Mouse (Mus musculus): ENCODE results near the gene Nudt9.

Nudt9 gene

DNA sequence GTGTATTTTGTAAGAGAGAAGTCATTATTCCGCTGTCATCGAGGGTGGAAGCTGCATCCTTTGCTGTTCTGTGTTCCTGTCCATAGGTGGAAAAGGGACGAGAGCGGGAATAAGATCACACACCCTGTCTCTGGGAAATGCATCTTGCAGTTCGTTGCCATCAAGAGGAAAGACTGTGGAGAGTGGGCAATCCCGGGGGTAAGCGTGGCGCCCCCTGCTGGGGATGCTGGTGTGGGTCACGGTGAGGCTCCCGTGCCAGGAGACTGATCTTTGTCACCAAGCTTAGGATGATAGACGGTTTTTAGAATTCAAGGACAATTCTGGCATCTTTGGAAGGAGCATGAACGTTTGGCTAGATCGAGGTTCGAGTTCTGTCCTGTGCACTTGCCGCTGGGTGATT lies 11.9 kb downstream of the Nudt9 start:
- TF ChIP-seq GATA4 (IDR thresholded peaks at IDR 0.05; ENCODE audit: insufficient replicate concordance, low read length): no peak

DNA sequence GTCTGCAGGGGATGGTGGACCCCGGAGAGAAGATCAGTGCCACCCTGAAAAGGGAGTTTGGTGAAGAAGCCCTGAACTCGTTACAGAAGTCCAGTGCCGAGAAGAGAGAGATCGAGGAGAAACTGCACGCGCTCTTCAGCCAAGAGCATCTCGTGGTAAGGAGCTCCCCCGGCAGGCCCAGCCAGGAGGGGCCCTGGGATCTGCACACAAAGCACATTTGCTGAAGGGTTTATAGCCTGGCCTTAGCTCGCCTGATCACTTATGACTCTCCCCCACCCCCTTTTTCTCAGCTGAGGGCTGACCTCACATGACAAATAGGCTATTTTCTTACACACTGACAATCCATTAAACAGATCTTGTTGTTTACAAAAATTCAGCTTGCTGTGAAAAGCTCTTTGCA lies 13.5 kb downstream of the Nudt9 start:
- no peak for TF ChIP-seq GATA4 (IDR thresholded peaks at IDR 0.05; ENCODE audit: insufficient replicate concordance, low read length)

DNA sequence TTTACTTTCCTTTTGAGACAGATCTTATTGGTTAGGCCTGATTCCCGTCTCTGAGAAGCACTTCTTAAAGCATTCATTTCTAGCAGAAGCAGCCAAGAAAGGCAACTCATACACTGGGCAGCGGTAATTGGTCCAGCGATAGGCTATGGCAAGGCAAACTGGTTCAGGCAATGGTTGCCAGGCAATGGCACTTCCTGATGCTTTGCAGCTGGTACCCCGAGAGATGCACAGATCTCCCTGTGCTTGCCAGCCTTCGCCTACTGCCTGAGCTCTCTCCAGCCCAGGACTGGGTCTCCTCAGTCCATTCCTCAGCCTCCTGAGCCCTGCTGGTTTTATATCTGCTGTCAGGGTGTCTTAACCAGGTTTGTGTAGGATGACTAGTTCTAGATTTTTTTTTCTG lies 14.3 kb downstream of the Nudt9 start:
- no peak for TF ChIP-seq GATA4 (IDR thresholded peaks at IDR 0.05; ENCODE audit: insufficient replicate concordance, low read length)

DNA sequence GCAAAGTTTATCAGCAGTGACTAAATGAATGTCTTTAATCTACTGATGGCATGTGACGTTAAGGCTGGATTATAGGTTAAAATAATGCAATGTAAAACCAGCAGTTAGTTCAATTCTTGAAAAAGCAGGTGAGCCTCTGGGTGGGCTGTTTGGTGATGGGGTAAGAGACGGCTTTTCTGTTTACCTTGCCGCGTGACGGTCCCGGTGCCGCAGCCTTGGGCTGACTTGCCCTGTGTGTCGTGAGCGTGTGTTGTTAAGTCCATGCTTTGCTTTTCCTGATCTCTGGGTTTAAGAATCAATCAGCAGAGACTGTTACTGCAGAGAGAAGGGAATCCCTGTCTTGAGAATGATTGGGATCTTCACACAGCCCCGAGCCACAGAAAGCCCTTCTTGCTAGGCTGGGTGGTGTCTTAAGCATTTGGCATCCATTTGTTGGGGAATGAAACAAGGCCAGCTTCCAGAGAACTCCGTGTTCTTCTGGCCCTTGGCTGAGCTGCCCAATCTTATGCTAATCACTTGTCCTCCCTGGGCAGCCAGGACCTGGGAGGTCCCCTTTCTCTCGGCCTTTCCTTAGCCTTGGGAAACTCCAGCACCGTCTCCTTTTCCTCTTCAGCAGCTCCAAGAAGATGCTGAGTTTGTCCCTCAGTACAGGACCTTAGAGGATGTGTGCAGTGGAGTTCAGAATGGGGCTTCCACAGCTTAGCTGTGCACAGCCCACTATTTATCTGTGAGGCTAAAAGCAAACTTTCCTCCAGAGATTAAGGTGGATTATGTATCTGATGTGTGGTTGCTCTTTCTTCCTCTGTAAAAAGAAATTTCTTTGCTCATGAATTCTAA lies 16.0 kb downstream of the Nudt9 start:
- TF ChIP-seq GATA4 (IDR thresholded peaks at IDR 0.05; ENCODE audit: insufficient replicate concordance, low read length): no peak

DNA sequence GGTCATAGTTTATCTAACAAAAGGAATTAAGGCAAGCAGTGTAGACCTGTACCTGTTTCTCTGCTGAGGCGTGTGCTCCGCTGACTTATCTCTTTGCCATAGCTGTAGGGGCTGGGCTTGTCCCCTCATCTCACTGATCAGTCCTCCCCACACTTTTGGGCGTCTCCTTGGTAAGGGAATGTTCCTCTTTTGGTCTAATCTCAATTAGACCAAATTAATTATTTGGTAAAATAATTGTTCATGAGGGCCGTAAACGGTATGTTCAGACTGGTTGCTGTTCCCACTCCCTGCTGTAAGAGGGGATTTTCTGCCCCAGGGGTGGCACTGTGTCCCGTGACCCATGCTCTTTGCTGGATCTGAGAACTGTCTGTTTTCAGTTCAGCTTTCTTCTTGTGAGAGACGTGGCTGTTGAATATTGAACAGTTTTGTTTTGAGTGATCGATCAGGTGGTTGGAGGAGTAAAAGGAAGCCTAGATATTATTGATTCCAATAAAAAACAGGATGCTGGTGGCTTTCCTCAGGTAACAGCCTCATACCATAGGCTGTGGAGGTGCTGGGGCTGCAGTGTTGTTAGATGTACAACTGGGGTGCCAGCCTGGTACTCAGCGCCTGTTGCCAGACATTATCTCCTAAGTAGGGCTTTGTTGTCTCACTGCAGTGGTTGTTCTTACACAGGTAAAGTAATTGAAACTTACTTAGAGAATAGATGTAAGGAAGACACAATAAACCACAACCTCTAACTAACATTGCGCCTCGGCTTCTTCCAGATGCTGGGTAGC lies 16.9 kb downstream of the Nudt9 start:
- TF ChIP-seq GATA4 (IDR thresholded peaks at IDR 0.05; ENCODE audit: insufficient replicate concordance, low read length): no peak

DNA sequence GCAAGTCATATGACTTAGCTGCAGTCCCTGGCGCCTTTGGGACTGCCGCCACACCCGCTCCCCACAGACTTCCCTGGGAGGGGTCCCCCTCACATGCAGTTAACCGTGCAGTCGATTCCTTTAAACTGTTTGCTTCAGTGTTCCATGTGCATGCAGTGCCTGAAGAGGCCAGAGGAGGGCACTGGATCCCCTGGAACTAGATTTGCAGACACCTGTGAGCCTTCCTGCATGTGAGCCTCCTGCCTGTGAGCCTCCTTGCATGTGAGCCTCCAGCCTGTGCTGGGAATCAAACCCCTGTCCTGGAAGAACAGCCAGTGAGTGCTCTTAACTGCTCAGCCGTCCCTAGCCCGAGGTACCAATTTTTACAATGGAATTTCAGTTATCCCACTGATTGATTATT lies 22.6 kb downstream of the Nudt9 start:
- TF ChIP-seq GATA4 (IDR thresholded peaks at IDR 0.05; ENCODE audit: insufficient replicate concordance, low read length): no peak

DNA sequence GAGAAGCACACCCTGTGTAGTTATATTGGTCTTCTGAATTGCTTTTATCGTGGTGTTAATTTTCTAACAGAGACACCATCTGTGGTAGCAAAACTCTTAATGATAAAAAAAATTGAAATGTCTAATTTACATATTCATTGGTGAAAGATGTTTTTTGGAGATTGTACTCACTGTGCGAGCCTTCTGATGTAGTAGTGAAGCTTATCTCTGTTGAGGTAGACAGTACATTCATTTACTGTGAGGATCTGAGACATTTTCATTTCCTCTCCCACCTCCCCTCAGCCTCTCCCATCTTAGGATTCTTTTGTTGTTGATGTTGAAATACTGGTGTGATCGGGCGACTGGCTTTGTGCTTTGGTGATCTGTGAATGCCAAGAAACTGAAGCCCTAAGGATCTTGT lies 24.9 kb downstream of the Nudt9 start:
- TF ChIP-seq GATA4 (IDR thresholded peaks at IDR 0.05; ENCODE audit: insufficient replicate concordance, low read length): no peak

DNA sequence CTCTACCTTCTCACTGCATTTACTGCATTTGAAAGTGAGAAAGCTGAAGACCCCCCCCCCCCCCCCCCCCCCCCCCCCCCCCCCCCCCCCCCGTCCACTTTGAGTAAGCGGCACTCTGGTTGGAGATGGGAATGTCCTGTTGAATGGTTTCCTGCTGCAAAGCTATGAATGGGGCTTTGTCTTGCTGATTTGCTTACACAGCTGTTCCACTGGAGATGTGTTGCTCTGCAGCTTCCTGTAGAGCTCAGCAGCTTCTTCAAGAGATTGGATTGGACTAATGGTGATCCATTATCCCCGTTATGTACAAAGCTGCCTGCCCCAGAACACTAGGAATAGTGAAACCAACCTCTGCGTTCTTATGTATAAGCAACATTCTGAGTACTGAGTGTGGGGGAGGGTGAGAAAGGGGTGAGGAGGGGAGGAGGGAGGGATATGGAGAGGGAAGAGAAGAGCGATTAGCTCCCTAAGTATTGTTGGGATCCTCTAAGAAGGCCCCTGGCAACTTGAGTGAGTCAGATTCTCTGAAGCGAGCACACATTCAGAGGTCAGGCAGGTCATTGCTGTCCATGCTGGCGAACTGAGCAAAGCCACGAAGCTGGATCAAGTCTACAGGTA lies 26.3 kb downstream of the Nudt9 start:
- TF ChIP-seq GATA4 (IDR thresholded peaks at IDR 0.05; ENCODE audit: insufficient replicate concordance, low read length): no peak

DNA sequence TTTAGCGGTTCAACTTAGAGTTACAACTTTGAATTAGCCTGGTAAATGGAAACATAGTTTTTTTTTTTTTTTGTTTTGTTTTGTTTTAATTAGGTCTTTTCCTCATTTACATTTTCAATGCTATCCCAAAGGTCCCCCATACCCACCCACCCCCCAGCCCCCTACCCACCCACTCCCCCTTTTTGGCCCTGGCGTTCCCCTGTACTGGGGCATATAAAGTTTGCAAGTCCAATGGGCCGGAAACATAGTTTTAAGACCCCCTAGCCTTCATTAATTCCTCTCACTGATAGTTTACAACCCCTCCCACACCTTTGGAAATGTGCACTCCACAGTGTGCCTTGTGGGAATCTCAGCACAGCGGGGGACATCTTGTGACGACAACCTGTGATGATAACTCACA lies 27.5 kb downstream of the Nudt9 start:
- TF ChIP-seq GATA4 (IDR thresholded peaks at IDR 0.05; ENCODE audit: insufficient replicate concordance, low read length): no peak

DNA sequence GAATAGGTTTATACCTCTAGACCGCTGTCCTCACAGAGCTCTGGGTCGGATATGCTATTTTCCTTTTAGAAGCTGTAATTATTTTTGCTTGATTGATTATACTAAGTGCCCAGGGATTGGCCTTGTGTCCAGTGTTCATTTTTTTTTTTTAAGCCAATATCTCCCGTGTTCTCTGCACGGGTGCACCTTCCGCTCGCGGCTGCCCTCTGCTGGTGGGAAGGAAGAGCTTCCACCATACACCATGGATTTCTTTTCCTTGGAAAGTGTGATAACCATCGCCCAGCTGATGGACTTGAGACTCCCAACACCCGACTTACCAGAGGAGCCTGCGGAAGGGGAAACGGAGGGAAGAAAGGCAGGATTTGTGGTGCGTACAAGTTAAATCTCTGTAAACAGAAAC lies 28.3 kb downstream of the Nudt9 start:
- no peak for TF ChIP-seq GATA4 (IDR thresholded peaks at IDR 0.05; ENCODE audit: insufficient replicate concordance, low read length)

DNA sequence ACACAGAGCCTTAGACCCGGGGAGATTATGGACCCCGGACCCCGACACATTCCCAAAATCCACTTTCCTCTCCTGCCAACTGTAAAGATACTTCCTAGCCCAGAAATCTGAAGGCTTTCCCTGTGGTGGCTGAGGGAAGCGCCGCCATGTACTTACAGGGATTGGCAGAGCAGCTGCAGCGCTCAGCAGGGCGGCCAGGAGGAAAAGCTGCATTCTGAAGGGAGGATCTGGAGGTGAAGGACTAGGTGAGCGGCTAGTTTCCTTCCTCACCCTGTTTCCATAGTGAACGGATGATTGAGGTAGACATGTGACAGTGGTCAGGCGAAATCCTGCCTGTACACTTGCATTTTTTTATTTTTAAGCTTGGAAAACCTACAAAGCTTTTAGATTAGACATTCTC lies 30.3 kb downstream of the Nudt9 start:
- TF ChIP-seq GATA4 (IDR thresholded peaks at IDR 0.05; ENCODE audit: insufficient replicate concordance, low read length): no peak

DNA sequence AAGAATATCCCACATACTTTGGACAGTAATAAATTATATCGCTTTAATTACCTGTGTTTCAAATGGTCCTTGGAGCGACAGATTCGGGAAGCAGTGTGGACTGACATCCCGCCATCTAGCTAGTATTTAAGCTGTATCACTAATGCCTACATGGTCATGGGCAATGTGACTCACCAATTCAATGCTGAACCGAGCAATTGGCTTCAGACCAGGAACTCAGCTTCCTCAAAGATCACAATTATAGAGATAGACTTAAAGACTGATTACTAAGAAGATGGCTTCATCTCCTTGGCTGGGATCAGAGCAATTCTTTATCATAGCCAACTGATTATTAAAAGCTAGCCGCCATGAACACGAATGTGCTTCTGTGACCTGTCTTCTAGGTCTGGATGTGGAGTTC lies 31.4 kb downstream of the Nudt9 start, which contains the start of gene Gm17660:
Gene Gm17660, minus strand, starts transcription at position 101 of the 400 bp plus-strand sequence.
- no peak for TF ChIP-seq GATA4 (IDR thresholded peaks at IDR 0.05; ENCODE audit: insufficient replicate concordance, low read length)

DNA sequence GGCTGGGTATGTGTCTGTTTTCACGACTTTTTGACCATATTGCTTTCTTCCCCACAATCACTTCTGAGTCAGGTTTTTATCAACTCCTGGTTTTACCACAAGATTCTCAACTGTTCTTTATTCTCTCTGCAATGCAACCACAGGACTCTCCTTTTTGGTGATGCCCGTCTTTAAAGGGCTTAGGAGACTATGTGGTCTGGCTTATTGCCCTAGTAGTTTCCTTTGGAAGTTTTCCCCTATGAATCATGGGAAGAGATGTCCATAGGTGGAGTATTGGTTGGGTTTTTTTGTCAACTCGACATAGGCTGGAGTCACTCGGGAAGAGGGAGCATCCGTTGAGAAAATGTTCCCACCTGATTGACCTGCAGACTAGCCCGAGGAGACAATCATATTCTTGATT lies 34.6 kb downstream of the Nudt9 start:
- no peak for TF ChIP-seq GATA4 (IDR thresholded peaks at IDR 0.05; ENCODE audit: insufficient replicate concordance, low read length)

DNA sequence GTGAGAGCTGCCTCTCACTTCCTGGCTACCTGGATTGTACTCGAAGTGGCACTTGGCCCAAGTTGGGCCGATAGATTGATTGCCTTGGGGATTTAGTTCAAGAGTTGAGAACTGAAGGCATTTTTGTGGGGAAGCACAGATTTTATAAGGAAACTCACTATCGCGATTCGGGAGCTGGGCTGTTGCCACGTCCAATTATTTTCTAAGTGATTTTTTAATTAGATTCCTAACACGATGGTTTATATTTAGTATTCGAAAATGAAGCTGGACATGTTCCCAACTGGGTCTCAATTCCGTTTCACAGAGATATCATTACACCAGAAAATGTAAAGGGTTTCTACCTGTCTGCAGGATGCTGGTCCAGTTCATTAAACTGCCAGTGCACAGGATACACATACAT lies 39.3 kb downstream of the Nudt9 start:
- TF ChIP-seq GATA4 (IDR thresholded peaks at IDR 0.05; ENCODE audit: insufficient replicate concordance, low read length): no peak

DNA sequence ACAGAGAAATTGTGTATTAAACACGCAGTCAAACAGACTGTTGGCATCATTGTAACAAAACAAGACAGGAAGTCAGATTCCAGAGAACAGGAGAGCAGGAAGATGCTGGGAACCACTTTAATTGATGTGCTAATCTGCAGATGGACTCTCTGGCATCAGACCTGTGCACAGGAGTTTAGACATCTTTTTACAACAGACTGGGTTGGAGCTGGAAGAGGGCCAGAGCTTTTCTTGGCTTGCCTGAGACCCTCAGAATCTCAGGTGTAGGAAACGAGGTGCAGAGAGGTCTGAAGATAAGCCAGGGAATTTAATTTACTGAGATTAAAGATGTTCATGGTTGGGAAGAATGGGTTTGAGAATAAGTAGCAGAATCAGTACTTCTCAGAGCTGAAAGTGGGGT lies 43.6 kb downstream of the Nudt9 start:
- no peak for TF ChIP-seq GATA4 (IDR thresholded peaks at IDR 0.05; ENCODE audit: insufficient replicate concordance, low read length)
